Mouse (Mus musculus) cortical plate, adult 2 months (tissue): ENCODE measurements around the gene Tnnc1.

Experiments used
- CTCF ChIP-seq: fragments of 200-500 bp; IDR thresholded peaks from 2 replicates; pipeline ENCODE4 v1.5.1; 2011; ENCODE audit warnings: mild to moderate bottlenecking, control low read depth, low read length; ENCODE audit not compliant: insufficient read depth; ENCODE audit errors: extremely low read depth
- POLR2A ChIP-seq: fragments of 200-500 bp; IDR thresholded peaks from 2 replicates; pipeline ENCODE4 v1.6.1; 2011; ENCODE audit warnings: mild to moderate bottlenecking, low read length, control low read depth; ENCODE audit not compliant: insufficient read depth; ENCODE audit errors: extremely low read depth

DNA sequence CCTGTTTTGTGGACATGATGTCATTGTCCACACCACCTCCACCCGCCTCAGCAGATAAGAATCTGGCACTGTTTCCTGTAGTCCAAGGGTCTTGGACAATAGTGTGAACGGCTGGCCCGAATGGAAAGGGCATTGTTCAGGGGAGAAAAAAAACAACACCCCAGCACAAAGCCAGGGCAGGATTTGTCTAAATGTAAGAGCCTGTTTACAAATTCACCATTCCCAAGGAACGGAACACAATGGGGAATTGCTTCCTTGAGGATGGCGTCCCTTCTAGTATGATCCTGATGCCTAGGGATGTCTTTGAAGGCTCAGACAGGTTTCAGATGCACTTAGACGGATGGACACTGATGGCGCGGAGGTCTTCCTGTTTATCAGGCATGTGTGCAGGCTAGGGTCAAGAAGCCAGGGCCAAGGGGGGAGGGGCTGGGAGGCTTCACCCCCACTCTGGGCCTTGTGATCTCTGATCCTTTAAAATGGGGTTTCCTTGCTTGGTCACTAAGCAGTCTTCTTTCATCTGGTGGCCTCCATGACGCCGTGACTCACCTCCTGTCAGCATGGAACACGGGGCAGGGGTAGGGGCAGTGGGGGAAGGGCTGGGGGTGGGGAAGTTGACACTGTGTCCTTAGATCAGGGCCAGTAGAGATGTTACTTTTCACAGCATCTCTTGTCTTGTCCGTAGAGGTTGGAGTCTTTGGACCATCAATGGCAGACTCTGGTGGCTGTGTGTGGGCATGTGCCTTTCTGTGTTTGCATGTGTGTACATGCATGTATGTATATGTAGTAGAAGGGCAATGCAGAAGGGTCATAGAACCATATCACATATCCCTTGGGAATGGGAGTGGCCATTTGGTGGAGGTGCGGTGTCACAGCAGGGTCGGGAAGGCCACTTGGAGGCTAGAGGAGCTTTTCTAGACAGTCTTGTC lies 25.2 kb downstream of the Tnnc1 start:
- no peak for TF ChIP-seq POLR2A
- TF ChIP-seq CTCF: no peak
